Mouse (Mus musculus): ENCODE measurements around the gene Dnm3. TPM values are rescaled to one million over a fixed set of nuclear protein-coding genes. Genes with fewer than 3 reads are reported as not detected.

The Dnm3 gene
- polyA plus RNA-seq, 1 experiment = 0.09 TPM

DNA sequence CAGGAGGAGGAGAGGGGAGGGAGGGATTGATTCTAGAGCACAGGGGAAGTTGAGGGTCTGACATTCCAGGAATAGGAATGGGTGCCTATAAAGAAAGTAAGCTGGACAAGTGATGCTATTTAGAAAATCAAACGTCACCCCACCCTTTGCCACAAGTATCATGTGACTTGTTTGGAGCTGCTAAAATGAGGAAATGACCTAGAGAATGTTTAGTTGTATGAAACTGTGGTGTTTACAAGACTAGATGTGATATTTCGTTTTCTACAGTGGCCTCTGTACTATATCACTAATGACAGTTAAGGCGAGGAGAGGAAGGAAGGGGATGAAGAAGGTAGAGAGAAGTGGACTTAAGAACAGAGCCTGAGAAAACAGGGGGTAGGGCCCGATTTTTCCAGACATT, 479.1 kb downstream of the Dnm3 start:
- TF ChIP-seq GATA1 (IDR thresholded peaks at IDR 0.05; ENCODE audit: low read length) = no peak

DNA sequence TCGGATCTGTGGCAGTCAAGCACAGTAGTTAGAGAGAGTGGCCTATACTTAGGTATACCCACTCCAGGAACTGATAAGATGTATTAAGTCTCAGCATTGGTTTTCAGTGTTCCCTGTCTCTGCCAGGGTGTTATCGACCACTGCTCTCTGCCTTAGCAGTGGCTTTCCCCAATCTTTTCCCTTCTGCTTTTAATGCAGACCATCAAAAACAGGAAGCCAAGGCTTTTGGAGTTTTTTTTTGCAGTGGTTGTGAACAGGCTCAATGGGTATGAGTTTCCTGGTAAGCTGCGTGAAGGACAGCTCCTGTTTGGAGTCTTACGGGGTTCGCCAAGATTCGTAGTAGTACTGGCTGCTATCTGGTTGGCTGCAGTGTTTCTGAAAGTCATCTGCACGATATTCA, 485.4 kb downstream of the Dnm3 start:
- no peak for TF ChIP-seq GATA1 (IDR thresholded peaks at IDR 0.05; ENCODE audit: low read length)

DNA sequence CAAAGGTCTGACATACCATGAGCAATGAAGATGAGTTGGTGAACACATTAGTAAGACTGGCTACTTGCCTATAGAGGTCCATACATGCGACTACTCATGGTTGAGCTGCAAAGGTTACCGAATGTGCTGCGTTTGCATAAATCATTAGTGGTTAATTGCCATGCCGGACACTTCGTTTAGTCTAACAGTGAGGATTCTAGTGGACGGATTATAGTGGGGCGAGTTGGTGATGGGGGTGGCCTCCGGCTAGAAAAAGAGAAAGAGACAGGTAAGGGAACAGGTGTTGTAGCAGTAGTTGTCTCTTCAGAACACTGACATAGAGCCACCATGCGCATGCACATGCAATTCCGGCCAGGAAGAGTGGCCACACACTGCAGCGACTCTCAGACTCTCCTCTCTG, 486.0 kb downstream of the Dnm3 start:
- TF ChIP-seq GATA1 (IDR thresholded peaks at IDR 0.05; ENCODE audit: low read length) = no peak

DNA sequence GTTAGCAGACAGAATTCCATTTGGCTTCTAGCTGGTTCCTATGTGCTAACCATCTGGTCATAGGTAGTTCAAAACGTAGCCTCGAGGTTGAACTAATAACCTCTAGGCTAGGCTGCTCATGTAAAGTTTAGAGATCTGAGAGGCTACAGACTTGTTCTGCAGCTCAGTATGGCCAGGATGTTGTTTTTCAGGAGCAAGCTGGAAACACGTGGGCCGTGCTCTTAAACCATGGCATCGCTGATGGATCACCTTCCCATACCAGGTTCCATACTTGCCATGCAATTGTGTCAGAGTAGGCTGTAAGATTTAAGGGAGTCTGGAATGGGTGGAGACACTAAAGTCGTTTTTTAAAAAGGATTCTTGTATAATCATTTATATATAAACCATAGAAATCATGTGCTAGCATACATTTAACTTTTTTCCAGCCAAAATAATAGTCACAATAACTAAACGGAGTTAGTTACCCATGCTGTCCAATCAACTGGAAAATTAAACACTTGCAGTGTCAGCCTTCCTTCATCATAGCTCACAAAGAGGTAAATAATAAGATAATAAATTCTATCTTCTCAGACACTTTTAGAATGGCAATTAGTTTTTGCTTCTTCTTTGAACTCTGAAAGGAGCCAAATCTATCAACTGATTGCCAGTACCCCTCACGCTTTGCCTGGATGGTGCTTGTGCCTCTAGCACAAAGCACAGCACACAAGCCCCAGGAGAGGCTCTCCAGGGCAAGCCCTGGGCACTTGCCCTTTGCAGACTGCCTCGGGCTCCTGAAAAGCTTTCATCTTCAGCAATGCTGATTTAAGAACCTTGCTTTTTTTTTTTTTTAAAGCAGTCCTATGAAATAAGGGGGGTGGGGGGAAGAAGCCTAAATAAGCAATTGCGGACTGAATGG, 486.9 kb downstream of the Dnm3 start:
- TF ChIP-seq GATA1 (IDR thresholded peaks at IDR 0.05; ENCODE audit: low read length) = no peak

DNA sequence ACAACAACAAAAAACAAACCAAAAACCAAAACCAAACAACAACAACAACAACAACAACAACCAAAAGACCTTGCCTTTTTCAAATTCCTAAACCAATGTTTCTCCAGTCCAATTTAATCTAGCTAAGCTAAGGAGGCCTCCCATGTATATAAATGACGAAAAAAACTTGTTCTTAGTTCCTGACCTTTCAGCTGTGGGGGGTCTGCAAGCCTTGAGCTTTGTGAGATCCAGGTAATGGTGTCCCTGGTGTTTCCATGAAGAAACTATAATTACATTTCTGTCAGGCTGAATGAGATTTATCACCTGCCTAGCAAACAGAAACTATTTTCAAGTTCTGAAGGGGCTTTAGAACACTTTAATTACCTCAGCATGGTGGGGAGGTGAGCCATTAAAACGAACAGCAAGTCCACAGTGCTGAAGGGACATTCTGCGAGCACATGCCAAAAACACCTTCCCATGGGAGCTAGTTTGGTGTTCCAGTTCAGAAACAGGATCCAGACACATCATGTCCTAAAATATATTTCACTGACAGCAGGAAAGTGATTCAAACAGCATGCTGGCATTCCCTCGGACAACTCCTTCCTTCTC, 493.8 kb downstream of the Dnm3 start:
- no peak for TF ChIP-seq GATA1 (IDR thresholded peaks at IDR 0.05; ENCODE audit: low read length)

DNA sequence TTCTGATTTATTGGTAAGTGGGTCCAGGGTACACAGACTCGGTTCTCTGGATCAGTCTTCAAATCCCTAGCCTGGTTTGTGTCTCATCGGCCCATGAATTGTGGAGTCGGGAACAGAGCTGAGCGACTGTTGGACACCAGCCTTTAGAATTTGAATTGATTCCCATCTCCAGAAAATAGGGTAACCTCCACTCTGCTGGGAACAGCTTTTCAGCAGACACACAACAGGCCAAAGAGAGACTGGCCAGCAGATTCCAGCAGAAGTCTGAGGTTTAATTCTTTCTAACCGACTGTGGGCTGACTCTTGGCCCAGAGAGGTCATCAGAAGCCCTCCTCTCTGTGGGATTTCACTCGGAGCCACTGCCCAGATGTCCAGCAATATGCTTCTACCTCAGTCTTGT, 494.4 kb downstream of the Dnm3 start:
- no peak for TF ChIP-seq GATA1 (IDR thresholded peaks at IDR 0.05; ENCODE audit: low read length)

DNA sequence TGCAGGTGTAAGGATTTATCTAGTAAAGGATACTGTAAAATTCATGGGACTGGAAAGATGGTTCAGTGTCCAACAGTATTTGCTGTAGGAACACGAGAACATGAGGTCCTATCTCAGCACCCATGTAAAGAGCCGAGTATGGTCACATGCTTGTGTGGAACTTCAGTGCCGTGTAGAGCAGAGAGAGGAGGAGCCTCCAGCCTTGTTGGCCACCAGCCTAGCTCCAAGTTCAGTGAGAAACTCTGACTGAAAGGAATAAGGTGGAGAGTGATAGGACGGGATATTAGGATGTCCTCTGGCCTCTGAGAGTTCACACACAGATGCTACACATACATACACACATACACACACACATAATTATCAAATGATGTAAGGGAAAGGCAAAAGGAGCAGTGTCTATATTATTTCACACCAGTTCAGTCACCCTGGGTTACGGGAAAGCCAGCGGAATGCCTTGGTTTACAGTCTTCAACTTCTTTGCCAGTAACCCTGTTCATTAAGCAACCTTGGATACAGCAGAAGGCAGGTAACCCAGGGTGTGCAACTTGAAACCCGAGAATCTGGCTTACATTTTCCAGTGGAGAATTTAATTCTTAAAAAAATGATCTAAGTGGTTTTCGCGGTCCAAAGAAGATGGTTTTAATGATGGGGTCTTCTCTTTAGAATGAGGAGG, 497.1 kb downstream of the Dnm3 start:
- TF ChIP-seq GATA1 (IDR thresholded peaks at IDR 0.05; ENCODE audit: low read length) = no peak

DNA sequence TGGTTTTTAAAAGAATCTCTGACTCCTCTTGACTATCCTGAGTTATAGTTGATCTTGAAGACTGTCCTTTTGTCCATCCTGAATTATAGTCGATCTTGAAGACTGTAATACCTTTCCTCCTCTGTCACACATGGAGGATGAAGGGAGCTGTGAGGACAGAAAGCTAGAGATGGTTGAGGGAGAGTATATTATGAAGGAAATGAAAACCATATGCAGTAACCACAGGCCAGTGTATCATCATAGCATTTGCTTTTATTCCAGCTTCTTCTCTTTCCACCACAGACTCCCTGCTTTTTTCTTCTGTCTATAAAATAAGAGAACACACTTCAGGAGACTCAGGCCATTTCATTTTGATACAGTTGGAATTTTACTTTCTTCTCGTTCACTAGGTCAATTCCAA, 497.8 kb downstream of the Dnm3 start:
- no peak for TF ChIP-seq GATA1 (IDR thresholded peaks at IDR 0.05; ENCODE audit: low read length)

DNA sequence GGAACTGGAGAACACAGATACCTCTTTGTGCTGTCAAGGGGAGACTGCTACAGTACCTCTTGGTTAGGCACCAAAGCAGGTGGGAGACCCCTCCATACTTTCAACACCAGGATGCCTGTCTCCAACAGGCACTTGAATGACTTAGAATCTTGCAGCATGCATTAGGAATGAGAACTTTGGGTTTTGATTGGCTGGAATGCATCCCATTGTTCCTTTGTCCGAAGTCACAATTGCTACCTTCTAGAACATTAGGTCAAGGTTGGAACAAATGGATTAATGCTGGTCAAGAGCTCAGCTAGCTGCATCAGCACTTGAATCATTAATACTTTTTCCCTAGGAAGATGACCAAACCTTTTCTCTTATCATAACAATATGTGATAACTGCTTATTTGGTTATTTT, 498.3 kb downstream of the Dnm3 start, which contains the start of gene 4930558K02Rik:
4930558K02Rik (minus strand) TSS at position 101 of the 400 bp plus-strand sequence.
- no peak for TF ChIP-seq GATA1 (IDR thresholded peaks at IDR 0.05; ENCODE audit: low read length)

DNA sequence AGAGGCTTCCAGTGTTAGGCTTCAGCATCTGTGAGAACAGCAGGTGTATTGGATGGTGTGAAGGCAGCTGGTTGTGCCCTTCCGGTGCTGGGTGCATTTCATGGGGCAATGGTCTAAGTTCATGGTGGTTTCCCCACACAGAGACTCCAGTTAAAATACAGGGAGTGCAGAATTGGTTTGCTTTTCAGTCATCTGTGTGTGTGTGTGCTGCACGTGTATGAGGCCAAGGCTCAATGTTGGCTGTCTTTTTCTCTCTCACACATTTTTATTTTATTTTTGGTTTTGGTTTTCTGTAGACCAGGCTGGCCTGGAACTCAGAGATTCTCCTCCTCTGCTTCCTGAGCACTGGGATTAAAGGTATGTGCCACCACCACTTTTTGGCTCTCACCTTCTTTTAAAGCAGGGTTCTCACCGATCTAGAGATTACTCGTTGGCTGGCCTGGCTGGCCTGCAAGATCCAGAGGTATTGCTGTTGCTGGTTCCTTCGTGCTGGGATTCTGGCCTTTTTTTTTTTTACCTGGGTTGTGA, 499.6 kb downstream of the Dnm3 start:
- TF ChIP-seq GATA1 (IDR thresholded peaks at IDR 0.05; ENCODE audit: low read length) = no peak

DNA sequence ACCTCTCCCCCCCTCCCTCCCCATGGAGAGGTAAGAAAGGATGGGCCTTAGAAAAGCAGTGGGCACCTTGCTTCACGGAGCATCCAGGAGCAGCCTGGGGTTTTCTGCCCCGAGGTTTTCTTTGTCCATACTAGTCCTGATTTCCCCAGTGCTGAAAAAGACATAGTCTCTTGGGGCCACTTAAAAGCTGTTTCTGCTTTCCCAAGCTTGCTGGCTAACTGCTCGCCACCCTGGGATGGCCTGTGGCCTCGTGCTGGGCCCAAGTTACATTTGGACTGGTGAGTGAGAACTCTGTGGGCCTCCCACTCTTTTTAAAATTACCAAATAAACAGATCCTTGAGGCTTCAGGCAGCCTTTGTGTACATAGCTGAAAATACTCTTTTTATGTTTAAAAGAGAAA, 500.5 kb downstream of the Dnm3 start:
- TF ChIP-seq GATA1 (IDR thresholded peaks at IDR 0.05; ENCODE audit: low read length) = no peak

DNA sequence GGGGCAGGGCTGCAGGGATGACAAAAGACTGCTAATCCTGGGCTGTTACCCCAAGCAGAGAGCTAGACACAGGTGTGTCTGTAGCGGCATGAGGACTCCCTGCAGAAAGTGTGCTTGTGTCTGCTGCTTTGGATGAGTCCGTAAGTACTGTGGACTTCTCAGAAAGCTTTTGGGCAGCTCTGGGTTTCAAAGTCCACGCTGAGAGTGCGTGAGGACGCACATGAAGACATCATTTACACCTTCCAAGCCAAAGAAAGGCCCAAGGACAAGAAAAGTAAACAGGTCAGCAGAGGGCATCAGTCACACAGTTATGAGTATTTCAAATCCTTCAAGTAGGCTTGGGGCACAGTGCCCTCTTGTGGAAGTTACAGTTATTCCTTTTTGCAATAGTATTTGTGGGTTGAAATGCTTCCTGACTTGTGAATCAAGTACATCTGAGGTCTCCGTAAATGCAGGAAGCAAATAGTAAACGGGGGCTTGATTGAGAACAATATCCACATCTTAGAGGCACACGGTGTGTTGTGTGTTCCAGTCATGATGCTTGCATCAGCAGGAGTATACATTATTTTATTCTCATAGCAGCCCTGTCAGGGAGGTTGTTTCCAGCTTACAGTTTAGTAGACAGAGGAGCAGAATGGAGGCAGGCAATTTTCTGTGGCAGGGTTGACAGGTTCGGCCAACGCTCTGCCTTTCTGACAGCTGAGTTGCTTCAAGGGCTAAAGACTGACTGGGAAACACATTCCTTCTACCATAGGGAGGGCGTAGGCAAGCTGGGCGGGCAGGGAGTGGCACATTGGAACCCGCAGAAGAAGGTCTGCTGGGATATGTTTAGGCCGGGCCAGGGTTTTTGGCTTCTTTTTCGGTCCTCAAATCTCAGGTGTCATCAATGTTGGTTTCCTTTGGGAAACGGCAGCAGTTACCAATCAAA, 501.3 kb downstream of the Dnm3 start:
- no peak for TF ChIP-seq GATA1 (IDR thresholded peaks at IDR 0.05; ENCODE audit: low read length)

DNA sequence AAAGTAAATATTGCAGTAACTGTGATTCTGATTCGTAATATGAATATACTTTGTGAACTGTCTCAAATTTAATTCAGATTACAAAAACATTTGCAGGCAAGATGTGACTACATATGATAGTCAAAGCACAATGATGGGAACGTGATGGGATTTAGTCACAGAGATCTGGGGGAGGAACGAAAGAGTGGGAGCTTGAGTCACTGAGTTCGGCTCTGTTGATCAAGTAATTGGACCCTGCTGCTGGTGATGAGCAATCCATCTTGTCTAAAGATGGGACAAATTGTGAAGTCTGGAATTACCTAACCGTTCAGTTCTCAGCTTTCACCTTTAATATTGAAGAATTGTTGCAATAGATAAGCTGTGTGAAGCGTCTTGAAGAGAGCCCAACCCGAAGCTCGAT, 505.6 kb downstream of the Dnm3 start:
- no peak for TF ChIP-seq GATA1 (IDR thresholded peaks at IDR 0.05; ENCODE audit: low read length)

DNA sequence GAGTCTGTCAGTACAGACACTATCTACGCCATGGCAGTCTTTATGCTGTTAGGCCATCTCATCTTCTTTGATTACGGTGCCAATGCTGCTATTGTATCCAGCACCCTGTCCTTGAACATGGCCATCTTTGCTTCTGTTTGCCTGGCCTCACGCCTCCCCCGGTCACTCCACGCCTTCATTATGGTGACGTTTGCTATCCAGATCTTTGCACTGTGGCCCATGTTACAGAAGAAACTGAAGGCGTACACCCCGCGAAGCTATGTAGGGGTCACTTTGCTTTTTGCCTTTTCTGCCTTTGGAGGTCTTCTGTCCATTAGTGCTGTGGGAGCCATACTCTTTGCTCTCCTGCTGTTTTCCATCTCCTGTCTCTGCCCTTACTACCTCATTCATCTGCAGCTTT, 507.0 kb downstream of the Dnm3 start:
- no peak for TF ChIP-seq GATA1 (IDR thresholded peaks at IDR 0.05; ENCODE audit: low read length)
